In the genomic region with DNA sequence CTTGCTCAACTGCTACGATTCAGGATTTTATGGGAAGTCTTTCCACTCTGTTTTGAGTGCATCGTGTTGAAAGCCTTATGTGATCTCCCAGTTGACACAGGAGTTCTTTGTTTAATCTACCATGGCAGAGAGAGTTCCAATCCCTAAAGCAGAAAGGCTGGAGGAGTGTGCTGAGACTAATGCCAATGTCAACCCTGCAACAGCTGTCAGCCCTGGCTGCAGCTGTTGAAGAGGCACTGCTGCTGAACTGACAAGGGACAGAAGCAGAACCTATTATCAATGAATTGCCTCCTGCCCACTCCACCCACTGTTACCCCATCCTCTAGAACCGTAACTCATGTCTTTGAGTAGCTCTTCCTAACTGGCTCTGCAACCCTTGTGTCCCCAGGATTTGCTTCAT, we compare ENCODE assay signal across 20 mouse cellular contexts.
DNase-seq lines count a peak whose midpoint lies in the region; ATAC-seq lines count a peak whose summit lies in the region.
"Had no signal": no experiment of that assay in that cellular context is flagged by ENCODE, and none has a peak within 500 bp of the region (broad histone marks: within the 10 kb centered on the region; RNA-seq: fewer than 3 reads in every experiment).

No protein-coding gene starts in this region.

- no peak overlapping the region for H3K27ac ChIP-seq in embryonic facial prominence, embryonic 14.5 days (replicated peaks; ENCODE audit: low read depth, low read length)
- no peak overlapping the region for H3K27ac ChIP-seq in embryonic facial prominence, embryonic 10.5 days (replicated peaks)
- H3K27ac ChIP-seq in kidney, embryonic 16.5 days (ENCODE audit: low read length): no peak overlapping the region
- H3K27ac ChIP-seq in neural tube, embryonic 15.5 days (replicated peaks): no peak overlapping the region
- H3K27ac ChIP-seq: layer of hippocampus, adult 2 months; limb, embryonic 15.5 days; stomach, postnatal 0 days had no signal

- no peak overlapping the region for H3K4me3 ChIP-seq in embryonic facial prominence, embryonic 14.5 days (ENCODE audit: low read depth, low read length)
- H3K4me3 ChIP-seq in embryonic facial prominence, embryonic 10.5 days: no peak overlapping the region
- no peak overlapping the region for H3K4me3 ChIP-seq in kidney, embryonic 16.5 days (ENCODE audit: low read length)
- no peak overlapping the region for H3K4me3 ChIP-seq in neural tube, embryonic 15.5 days (replicated peaks)
- H3K4me3 ChIP-seq: layer of hippocampus, adult 2 months; limb, embryonic 15.5 days had no signal

- peak; percentile 78; the same call in 1 of the 2 replicates for ATAC-seq in embryonic facial prominence, embryonic 14.5 days (ENCODE audit: low read depth)
- ATAC-seq in kidney, embryonic 16.5 days (ENCODE audit: low FRiP score, low TSS enrichment): peak; percentile 86
- peak; percentile 45; the same call in 1 of the 2 replicates for ATAC-seq in neural tube, embryonic 15.5 days (ENCODE audit: low FRiP score)
- ATAC-seq: activated CD4-positive, CD25-positive, alpha-beta regulatory T cell, adult 4 months; forebrain, postnatal 0 days; intestine, embryonic 16.5 days; liver, postnatal 0 days had no signal

- H3K36me3 ChIP-seq in embryonic facial prominence, embryonic 14.5 days (ENCODE audit: control insufficient read depth, insufficient read depth, low read length): no peaks in the 10 kb centered on the region
- no peaks in the 10 kb centered on the region for H3K36me3 ChIP-seq in embryonic facial prominence, embryonic 10.5 days (replicated peaks)
- no peaks in the 10 kb centered on the region for H3K36me3 ChIP-seq in kidney, embryonic 16.5 days (ENCODE audit: insufficient read depth, low read length)
- H3K36me3 ChIP-seq in neural tube, embryonic 15.5 days: no peaks in the 10 kb centered on the region
- H3K36me3 ChIP-seq: limb, embryonic 15.5 days had no signal

- no peaks in the 10 kb centered on the region for H3K9me3 ChIP-seq in embryonic facial prominence, embryonic 14.5 days (ENCODE audit: control insufficient read depth, low read length)
- H3K9me3 ChIP-seq in embryonic facial prominence, embryonic 10.5 days: no peaks in the 10 kb centered on the region
- no peaks in the 10 kb centered on the region for H3K9me3 ChIP-seq in kidney, embryonic 16.5 days (ENCODE audit: low read length)
- no peaks in the 10 kb centered on the region for H3K9me3 ChIP-seq in neural tube, embryonic 15.5 days (replicated peaks)
- H3K9me3 ChIP-seq: limb, embryonic 15.5 days had no signal

- no peaks in the 10 kb centered on the region for H3K27me3 ChIP-seq in embryonic facial prominence, embryonic 14.5 days (replicated peaks; ENCODE audit: control insufficient read depth, insufficient read depth, low read length)
- H3K27me3 ChIP-seq in embryonic facial prominence, embryonic 10.5 days (replicated peaks; ENCODE audit: low read depth, poor library complexity, severe bottlenecking): no peaks in the 10 kb centered on the region
- H3K27me3 ChIP-seq in kidney, embryonic 16.5 days (ENCODE audit: insufficient read depth, low read length): no peaks in the 10 kb centered on the region
- no peaks in the 10 kb centered on the region for H3K27me3 ChIP-seq in neural tube, embryonic 15.5 days (replicated peaks)
- H3K27me3 ChIP-seq: limb, embryonic 15.5 days had no signal

- 32% methylated on average over 3 of the region's 3 CpGs for WGBS in embryonic facial prominence, embryonic 14.5 days
- 36% methylated on average over 3 of the region's 3 CpGs for WGBS in embryonic facial prominence, embryonic 10.5 days
- 32% methylated on average over 3 of the region's 3 CpGs for WGBS in kidney, embryonic 16.5 days
- 44% methylated on average over 3 of the region's 3 CpGs for WGBS in neural tube, embryonic 15.5 days

- no peak overlapping the region for H3K4me2 ChIP-seq in embryonic facial prominence, embryonic 14.5 days (ENCODE audit: low read depth, low read length)
- H3K4me2 ChIP-seq in kidney, embryonic 16.5 days (replicated peaks; ENCODE audit: low read depth, low read length): no peak overlapping the region
- H3K4me2 ChIP-seq in neural tube, embryonic 15.5 days: no peak overlapping the region
- H3K4me2 ChIP-seq: limb, embryonic 15.5 days; midbrain, embryonic 11.5 days had no signal

- H3K9ac ChIP-seq in embryonic facial prominence, embryonic 14.5 days (ENCODE audit: low read depth, low read length): no peak overlapping the region
- no peak overlapping the region for H3K9ac ChIP-seq in kidney, embryonic 16.5 days (replicated peaks; ENCODE audit: low read length)
- H3K9ac ChIP-seq in neural tube, embryonic 15.5 days (replicated peaks): no peak overlapping the region
- H3K9ac ChIP-seq: forebrain, postnatal 0 days; limb, embryonic 15.5 days; liver, postnatal 0 days had no signal

- DNase-seq in embryonic facial prominence, embryonic 14.5 days (ENCODE audit: low spot score): peak; percentile 54
- no peak for DNase-seq in embryonic facial prominence, embryonic 10.5 days (ENCODE audit: low spot score)
- no peak for DNase-seq in kidney, adult 18-20 months
- no peak for DNase-seq in neural tube, embryonic 10.5 days (ENCODE audit: extremely low spot score, low spot score)
- no peak for DNase-seq in right cerebral cortex, postnatal 4 days
- DNase-seq in urinary bladder, postnatal 10 days (ENCODE audit: low spot score): no peak
- DNase-seq: cerebellum, adult 9-11 months; forebrain, postnatal 0 days; gastrocnemius, postnatal 10 days; liver, postnatal 0 days; right cerebral cortex, adult 18-20 months; thymus, postnatal 14 days had no signal

- peaks cover 5% of the 10 kb centered on the region; the same call in 1 of the 2 replicates for H3K4me1 ChIP-seq in embryonic facial prominence, embryonic 14.5 days (ENCODE audit: control insufficient read depth, insufficient read depth, low read length)
- H3K4me1 ChIP-seq in embryonic facial prominence, embryonic 10.5 days: 0 out of 2 replicates have a peak, but pooled peaks cover 2% of the 10 kb centered on the region
- H3K4me1 ChIP-seq in kidney, embryonic 16.5 days (ENCODE audit: insufficient read depth, low read length): peaks cover 4% of the 10 kb centered on the region; the same call in 1 of the 2 replicates
- H3K4me1 ChIP-seq in neural tube, embryonic 15.5 days: peaks cover under 1% of the 10 kb centered on the region; the same call in 1 of the 2 replicates
- H3K4me1 ChIP-seq: limb, embryonic 15.5 days had no signal
